Mouse (Mus musculus): ENCODE data around the gene Nptx1.

Gene Nptx1

GRCm38 (mm10) chr11:119515823-119516676 lies 31.5 kb downstream of the Nptx1 start:
- H3K36me3 ChIP-seq (ENCODE audit: insufficient read depth, low read length): no peaks in the 10 kb centered on the region
- peak overlapping the region; percentile 70 for H3K4me3 ChIP-seq (replicated peaks; ENCODE audit: low read length)
- H3K27me3 ChIP-seq (ENCODE audit: insufficient read depth, low read length): peaks cover 74% of the 10 kb centered on the region
- H3K9me3 ChIP-seq (ENCODE audit: low read length): no peaks in the 10 kb centered on the region
- peaks cover 35% of the 10 kb centered on the region for H3K4me1 ChIP-seq (replicated peaks; ENCODE audit: low read depth, low read length)
- TF ChIP-seq NANOG (IDR thresholded peaks at IDR 0.05; ENCODE audit: borderline replicate concordance, low read length): no peak
- TF ChIP-seq POU5F1 (IDR thresholded peaks at IDR 0.05; ENCODE audit: borderline replicate concordance, low read length): no peak

GRCm38 (mm10) chr11:119514967-119515636 lies 32.5 kb downstream of the Nptx1 start:
- TF ChIP-seq NANOG (IDR thresholded peaks at IDR 0.05; ENCODE audit: borderline replicate concordance, low read length) (no peak), CTCF (conservative IDR thresholded peaks at IDR 0.05; ENCODE audit: low read length) (no peak), POU5F1 (IDR thresholded peaks at IDR 0.05; ENCODE audit: borderline replicate concordance, low read length) (peak; percentile 76; the same call in 1 of the 2 replicates)
- Histone ChIP-seq H3K4me1 (replicated peaks; ENCODE audit: low read depth, low read length) (peaks cover 43% of the 10 kb centered on the region), H3K4me3 (replicated peaks; ENCODE audit: low read length) (peak overlapping the region; percentile 70), H3K36me3 (ENCODE audit: insufficient read depth, low read length) (no peaks in the 10 kb centered on the region), H3K27me3 (ENCODE audit: insufficient read depth, low read length) (peaks cover 74% of the 10 kb centered on the region), H3K9me3 (ENCODE audit: low read length) (no peaks in the 10 kb centered on the region)

GRCm38 (mm10) chr11:119514108-119514860 lies 33.3 kb downstream of the Nptx1 start:
- H3K36me3 ChIP-seq (ENCODE audit: insufficient read depth, low read length): no peaks in the 10 kb centered on the region
- TF ChIP-seq POU5F1 (IDR thresholded peaks at IDR 0.05; ENCODE audit: borderline replicate concordance, low read length) (no peak), CTCF (conservative IDR thresholded peaks at IDR 0.05; ENCODE audit: low read length) (no peak)
- no peaks in the 10 kb centered on the region for H3K9me3 ChIP-seq (ENCODE audit: low read length)
- H3K4me1 ChIP-seq (replicated peaks; ENCODE audit: low read depth, low read length): peaks cover 43% of the 10 kb centered on the region
- H3K4me3 ChIP-seq (replicated peaks; ENCODE audit: low read length): peak overlapping the region; percentile 70
- peaks cover 68% of the 10 kb centered on the region for H3K27me3 ChIP-seq (ENCODE audit: insufficient read depth, low read length)

- H3K4me1 ChIP-seq (replicated peaks; ENCODE audit: low read depth, low read length): peaks cover 43% of the 10 kb centered on the region
- H3K4me3 ChIP-seq (replicated peaks; ENCODE audit: low read length): no peak overlapping the region
- H3K27me3 ChIP-seq (ENCODE audit: insufficient read depth, low read length): peaks cover 57% of the 10 kb centered on the region
- peaks cover 10% of the 10 kb centered on the region for H3K36me3 ChIP-seq (ENCODE audit: insufficient read depth, low read length)
- no peak for TF ChIP-seq CTCF (conservative IDR thresholded peaks at IDR 0.05; ENCODE audit: low read length)
- no peaks in the 10 kb centered on the region for H3K9me3 ChIP-seq (ENCODE audit: low read length)
Observed at GRCm38 (mm10) chr11:119513038-119513659, 34.4 kb downstream of the Nptx1 start.

- Histone ChIP-seq H3K9me3 (ENCODE audit: low read length) (no peaks in the 10 kb centered on the region), H3K4me1 (replicated peaks; ENCODE audit: low read depth, low read length) (peaks cover 11% of the 10 kb centered on the region), H3K4me3 (replicated peaks; ENCODE audit: low read length) (no peak overlapping the region), H3K27me3 (ENCODE audit: insufficient read depth, low read length) (peaks cover 20% of the 10 kb centered on the region), H3K36me3 (ENCODE audit: insufficient read depth, low read length) (peaks cover 45% of the 10 kb centered on the region)
- no peak for TF ChIP-seq NANOG (IDR thresholded peaks at IDR 0.05; ENCODE audit: borderline replicate concordance, low read length)
- no peak for TF ChIP-seq POU5F1 (IDR thresholded peaks at IDR 0.05; ENCODE audit: borderline replicate concordance, low read length)
- no peak for TF ChIP-seq CTCF (conservative IDR thresholded peaks at IDR 0.05; ENCODE audit: low read length)
Observed at GRCm38 (mm10) chr11:119509165-119509776, 38.3 kb downstream of the Nptx1 start.

GRCm38 (mm10) chr11:119507772-119508171 lies 39.8 kb downstream of the Nptx1 start:
- Histone ChIP-seq H3K4me1 (replicated peaks; ENCODE audit: low read depth, low read length) (peaks cover 9% of the 10 kb centered on the region), H3K4me3 (replicated peaks; ENCODE audit: low read length) (no peak overlapping the region), H3K27me3 (ENCODE audit: insufficient read depth, low read length) (peaks cover 6% of the 10 kb centered on the region), H3K36me3 (ENCODE audit: insufficient read depth, low read length) (peaks cover 59% of the 10 kb centered on the region), H3K9me3 (ENCODE audit: low read length) (no peaks in the 10 kb centered on the region)
- TF ChIP-seq NANOG (IDR thresholded peaks at IDR 0.05; ENCODE audit: borderline replicate concordance, low read length) (no peak), CTCF (conservative IDR thresholded peaks at IDR 0.05; ENCODE audit: low read length) (no peak), POU5F1 (IDR thresholded peaks at IDR 0.05; ENCODE audit: borderline replicate concordance, low read length) (no peak)

GRCm38 (mm10) chr11:119506386-119506785 lies 41.2 kb downstream of the Nptx1 start:
- Histone ChIP-seq H3K4me3 (replicated peaks; ENCODE audit: low read length) (no peak overlapping the region), H3K27me3 (ENCODE audit: insufficient read depth, low read length) (no peaks in the 10 kb centered on the region), H3K4me1 (replicated peaks; ENCODE audit: low read depth, low read length) (peaks cover 9% of the 10 kb centered on the region), H3K9me3 (ENCODE audit: low read length) (no peaks in the 10 kb centered on the region), H3K36me3 (ENCODE audit: insufficient read depth, low read length) (peaks cover 73% of the 10 kb centered on the region)
- TF ChIP-seq NANOG (IDR thresholded peaks at IDR 0.05; ENCODE audit: borderline replicate concordance, low read length): no peak
- no peak for TF ChIP-seq CTCF (conservative IDR thresholded peaks at IDR 0.05; ENCODE audit: low read length)
- no peak for TF ChIP-seq POU5F1 (IDR thresholded peaks at IDR 0.05; ENCODE audit: borderline replicate concordance, low read length)

Measured in E14TG2a.4 (cell line).